ENCODE assay signal across 26 mouse cellular contexts in the genomic region with DNA sequence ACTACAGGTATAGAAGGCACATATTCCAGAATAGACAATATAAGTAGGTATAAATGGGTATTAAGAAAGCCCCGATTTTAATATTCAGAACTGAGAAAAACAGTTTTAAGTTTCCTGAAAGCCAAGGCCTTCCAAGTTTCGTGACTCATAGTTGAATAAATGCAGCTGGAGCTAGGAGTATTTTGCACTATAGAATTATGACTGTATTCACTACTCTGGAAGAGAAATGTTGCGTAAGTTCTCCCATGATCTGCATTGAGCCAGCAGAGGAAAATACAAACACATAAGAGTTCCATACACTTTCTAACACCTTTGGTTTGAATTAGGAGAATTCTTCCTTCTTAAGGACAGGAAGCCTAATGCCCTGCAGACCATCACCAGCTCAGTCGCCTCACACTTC.
"Had no signal": no experiment of that assay in that cellular context is flagged by ENCODE, and none has a peak within 500 bp of the region (broad histone marks: within the 10 kb centered on the region; RNA-seq: fewer than 3 reads in every experiment).

No protein-coding gene starts in this region.

- H3K27ac ChIP-seq: gastrocnemius, adult 2 months; heart, embryonic 10.5 days; hindbrain, embryonic 10.5 days; hindbrain, embryonic 12.5 days; hindbrain, embryonic 14.5 days; intestine, embryonic 15.5 days; limb, embryonic 13.5 days; limb, embryonic 15.5 days; liver, embryonic 12.5 days had no signal

- H3K9ac ChIP-seq: heart, embryonic 12.5 days; hindbrain, embryonic 12.5 days; hindbrain, embryonic 14.5 days; intestine, embryonic 15.5 days; limb, embryonic 13.5 days; limb, embryonic 15.5 days; liver, embryonic 12.5 days had no signal

- H3K27me3 ChIP-seq: heart, embryonic 12.5 days; hindbrain, embryonic 12.5 days; intestine, embryonic 15.5 days; limb, embryonic 13.5 days; limb, embryonic 15.5 days; liver, embryonic 12.5 days had no signal

- H3K4me1 ChIP-seq: heart, embryonic 10.5 days; heart, embryonic 12.5 days; hindbrain, embryonic 10.5 days; hindbrain, embryonic 12.5 days; intestine, embryonic 15.5 days; limb, embryonic 13.5 days; limb, embryonic 15.5 days; liver, embryonic 12.5 days had no signal

- H3K4me3 ChIP-seq: gastrocnemius, adult 2 months; heart, embryonic 10.5 days; heart, embryonic 12.5 days; hindbrain, embryonic 10.5 days; hindbrain, embryonic 12.5 days; intestine, embryonic 15.5 days; limb, embryonic 13.5 days; limb, embryonic 15.5 days; liver, embryonic 12.5 days had no signal

- DNase-seq: gastrocnemius, adult 2 months; gastrocnemius, postnatal 10 days; gastrocnemius, postnatal 25 days; heart, adult 18-20 months; heart, postnatal 10 days; heart, postnatal 4 days; kidney, adult 18-20 months; kidney, adult 8-10 months; kidney, postnatal 10 days; kidney, postnatal 25 days; kidney, postnatal 4 days; layer of hippocampus, adult 9-11 months; layer of hippocampus, postnatal 36 days; left cerebral cortex, postnatal 4 days had no signal

- ATAC-seq: hindbrain, embryonic 16.5 days; inflammation-experienced regulatory T-cells, adult 6 months; intestine, embryonic 15.5 days; intestine, postnatal 0 days; liver, embryonic 12.5 days had no signal

- H3K4me2 ChIP-seq: heart, embryonic 12.5 days; hindbrain, embryonic 12.5 days; hindbrain, embryonic 14.5 days; intestine, embryonic 15.5 days; limb, embryonic 13.5 days; limb, embryonic 15.5 days; liver, embryonic 12.5 days had no signal

- H3K9me3 ChIP-seq: heart, embryonic 10.5 days; heart, embryonic 12.5 days; hindbrain, embryonic 10.5 days; hindbrain, embryonic 12.5 days; intestine, embryonic 15.5 days; limb, embryonic 13.5 days; limb, embryonic 15.5 days; liver, embryonic 12.5 days had no signal
